Mouse (Mus musculus) lung, embryonic 15.5 days (tissue): ENCODE results near the gene 4930438A08Rik. TPM values are rescaled to one million over a fixed set of nuclear protein-coding genes. Genes with fewer than 3 reads are reported as not detected.
"Not testable (repeated sequence)": the region's sequence is repeated elsewhere in the genome, so short reads cannot be mapped to it uniquely, and the experiment has no call there.

Experiments used
- ATAC-seq: fragments of 200-750 bp; cut with Nextera tagmentation; 2 replicates; pipeline ENCODE4 v1.8.0; 2017; ENCODE audit warnings: moderate number of reproducible peaks, borderline replicate concordance; ENCODE audit not compliant: low FRiP score, low TSS enrichment; ENCODE audit errors: extremely low read depth
- H3K27ac ChIP-seq: fragments of 300-500 bp; sonication (generic); 2 replicates; pipeline ENCODE4 v1.5.1; 2015; ENCODE audit warnings: moderate library complexity, mild to moderate bottlenecking, inconsistent platforms
- H3K27me3 ChIP-seq: fragments of 300-500 bp; sonication (generic); 2 replicates; pipeline ENCODE4 v1.6.1; 2015; ENCODE audit warnings: inconsistent platforms
- H3K36me3 ChIP-seq: fragments of 300-500 bp; sonication (generic); 2 replicates; pipeline ENCODE4 v1.6.1; 2015; ENCODE audit warnings: inconsistent platforms
- H3K4me1 ChIP-seq: fragments of 300-500 bp; sonication (generic); 2 replicates; pipeline ENCODE4 v1.6.1; 2015; ENCODE audit warnings: inconsistent platforms
- H3K4me2 ChIP-seq: fragments of 300-500 bp; sonication (generic); 2 replicates; pipeline ENCODE4 v1.6.1; 2015; ENCODE audit warnings: inconsistent platforms, mild to moderate bottlenecking, moderate library complexity
- H3K4me3 ChIP-seq: fragments of 300-500 bp; sonication (generic); 2 replicates; pipeline ENCODE4 v1.5.1; 2015; ENCODE audit warnings: mild to moderate bottlenecking, inconsistent platforms
- H3K9ac ChIP-seq: fragments of 300-500 bp; sonication (generic); 2 replicates; pipeline ENCODE4 v1.6.1; 2015; ENCODE audit warnings: inconsistent platforms
- H3K9me3 ChIP-seq: fragments of 300-500 bp; sonication (generic); 2 replicates; pipeline ENCODE4 v1.6.1; 2016; ENCODE audit warnings: inconsistent platforms
- WGBS: fragments of 180-500 bp; shearing (Covaris S2); methylation state at CpG from one replicate; pipeline ENCODE4 v1.1.7; 2015; 5-methylcytosine and 5-hydroxymethylcytosine counted together
- polyA plus RNA-seq: library from polyadenylated mRNA; unstranded; fragments of >200 nt; fragmentation: Nextera tagmentation; extraction: Ambion mirVana; gene quantifications from 2 replicates; pipeline ENCODE4 v1.2.1, GENCODE M21; 2015

Gene 4930438A08Rik
- 0.06 TPM in 1 of 2 replicates, not detected in the other for polyA plus RNA-seq

- WGBS: 33% methylated on average over 2 of the region's 2 CpGs
- H3K4me1 ChIP-seq: no peaks in the 10 kb centered on the region
- no peak within 1 kb of the TSS for H3K9ac ChIP-seq
- H3K4me2 ChIP-seq: no peak within 1 kb of the TSS
- ATAC-seq: no peak
- no peaks in the 10 kb centered on the region for H3K27me3 ChIP-seq
- H3K4me3 ChIP-seq: no peak within 1 kb of the TSS
- no peak within 1 kb of the TSS for H3K27ac ChIP-seq
- H3K9me3 ChIP-seq: no peaks in the 10 kb centered on the region
- H3K36me3 ChIP-seq: no peaks in the 10 kb centered on the region
These were observed at the start of gene 4930438A08Rik for GRCm38 (mm10) chr11:58274572-58274971. Gene 4930438A08Rik (plus strand): TSS chr11:58274799.

- not testable (repeated sequence) for H3K27ac ChIP-seq, H3K9me3 ChIP-seq, ATAC-seq, H3K9ac ChIP-seq, H3K27me3 ChIP-seq, H3K36me3 ChIP-seq, H3K4me3 ChIP-seq, H3K4me2 ChIP-seq
- H3K4me1 ChIP-seq: peaks cover 10% of the 10 kb centered on the region; the same call in 1 of the 2 replicates
- WGBS: 58% methylated on average over 2 of the region's 2 CpGs
These were observed 49.7 kb upstream of the 4930438A08Rik start for GRCm38 (mm10) chr11:58224872-58225271.

- Histone ChIP-seq H3K27me3 (no peaks in the 10 kb centered on the region), H3K36me3 (no peaks in the 10 kb centered on the region), H3K9ac (no peak overlapping the region), H3K4me3 (no peak overlapping the region), H3K9me3 (no peaks in the 10 kb centered on the region), H3K27ac (no peak overlapping the region), H3K4me1 (peaks cover 10% of the 10 kb centered on the region; the same call in 1 of the 2 replicates), H3K4me2 (no peak overlapping the region)
- no peak for ATAC-seq
- WGBS: 2% methylated on average over 5 of the region's 5 CpGs
These were observed 48.9 kb upstream of the 4930438A08Rik start for GRCm38 (mm10) chr11:58225655-58226054.

- Histone ChIP-seq H3K36me3 (no peaks in the 10 kb centered on the region), H3K27me3 (no peaks in the 10 kb centered on the region), H3K27ac (no peak overlapping the region), H3K4me2 (no peak overlapping the region), H3K9me3 (no peaks in the 10 kb centered on the region), H3K4me1 (peaks cover 10% of the 10 kb centered on the region; the same call in 1 of the 2 replicates), H3K4me3 (no peak overlapping the region), H3K9ac (no peak overlapping the region)
- ATAC-seq: no peak
These were observed 48.2 kb upstream of the 4930438A08Rik start for GRCm38 (mm10) chr11:58226425-58226824.

GRCm38 (mm10) chr11:58228021-58228420, 46.6 kb upstream of the 4930438A08Rik start:
- H3K27me3 ChIP-seq, H3K9me3 ChIP-seq, H3K9ac ChIP-seq, H3K4me3 ChIP-seq, ATAC-seq, H3K27ac ChIP-seq, H3K36me3 ChIP-seq, H3K4me2 ChIP-seq: not testable (repeated sequence)
- peaks cover 10% of the 10 kb centered on the region; the same call in 1 of the 2 replicates for H3K4me1 ChIP-seq
- 71% methylated on average over 2 of the region's 2 CpGs for WGBS

- no peak overlapping the region for H3K9ac ChIP-seq
- H3K27ac ChIP-seq: no peak overlapping the region
- 56% methylated on average over 16 of the region's 16 CpGs for WGBS
- no peaks in the 10 kb centered on the region for H3K27me3 ChIP-seq
- peaks cover 3% of the 10 kb centered on the region; the same call in 1 of the 2 replicates for H3K4me1 ChIP-seq
- H3K36me3 ChIP-seq: no peaks in the 10 kb centered on the region
- no peaks in the 10 kb centered on the region for H3K9me3 ChIP-seq
- no peak overlapping the region for H3K4me2 ChIP-seq
- H3K4me3 ChIP-seq: no peak overlapping the region
- ATAC-seq: no peak
These were observed 44.1 kb upstream of the 4930438A08Rik start for GRCm38 (mm10) chr11:58230396-58230910.

- H3K9ac ChIP-seq: no peak overlapping the region
- 79% methylated on average over 8 of the region's 8 CpGs for WGBS
- no peaks in the 10 kb centered on the region for H3K4me1 ChIP-seq
- no peak overlapping the region for H3K27ac ChIP-seq
- H3K27me3 ChIP-seq: no peaks in the 10 kb centered on the region
- no peak for ATAC-seq
- H3K9me3 ChIP-seq: no peaks in the 10 kb centered on the region
- H3K36me3 ChIP-seq: no peaks in the 10 kb centered on the region
- no peak overlapping the region for H3K4me2 ChIP-seq
- no peak overlapping the region for H3K4me3 ChIP-seq
These were observed 43.4 kb upstream of the 4930438A08Rik start for GRCm38 (mm10) chr11:58231156-58231555.

- H3K36me3 ChIP-seq, H3K4me3 ChIP-seq, H3K27ac ChIP-seq, H3K4me1 ChIP-seq, H3K9ac ChIP-seq, ATAC-seq, H3K4me2 ChIP-seq, H3K27me3 ChIP-seq, H3K9me3 ChIP-seq: not testable (repeated sequence)
- 72% methylated on average over 3 of the region's 3 CpGs for WGBS
These were observed 40.0 kb upstream of the 4930438A08Rik start for GRCm38 (mm10) chr11:58234551-58234950.

- no peak for ATAC-seq
- Histone ChIP-seq H3K27ac (no peak overlapping the region), H3K27me3 (no peaks in the 10 kb centered on the region), H3K4me2 (no peak overlapping the region), H3K36me3 (no peaks in the 10 kb centered on the region), H3K4me3 (no peak overlapping the region), H3K4me1 (peaks cover 5% of the 10 kb centered on the region), H3K9ac (no peak overlapping the region), H3K9me3 (no peaks in the 10 kb centered on the region)
- 14% methylated on average over 6 of the region's 6 CpGs for WGBS
These were observed 39.4 kb upstream of the 4930438A08Rik start for GRCm38 (mm10) chr11:58235152-58235551.

GRCm38 (mm10) chr11:58238840-58239791, 35.5 kb upstream of the 4930438A08Rik start:
- whole genome bisulfite sequencing: 2% methylated on average over 37 of the region's 37 CpGs
- H3K4me3 ChIP-seq: peak overlapping the region; percentile 39
- peak overlapping the region; percentile 79 for H3K4me2 ChIP-seq
- no peaks in the 10 kb centered on the region for H3K36me3 ChIP-seq
- no peaks in the 10 kb centered on the region for H3K27me3 ChIP-seq
- H3K9me3 ChIP-seq: no peaks in the 10 kb centered on the region
- no peak overlapping the region for H3K9ac ChIP-seq
- peaks cover 5% of the 10 kb centered on the region for H3K4me1 ChIP-seq
- no peak overlapping the region for H3K27ac ChIP-seq
- peak; percentile 86 for ATAC-seq

GRCm38 (mm10) chr11:58247294-58247693, 27.3 kb upstream of the 4930438A08Rik start:
- H3K4me3 ChIP-seq: no peak overlapping the region
- H3K27ac ChIP-seq: no peak overlapping the region
- H3K9ac ChIP-seq: no peak overlapping the region
- H3K4me2 ChIP-seq: no peak overlapping the region
- 42% methylated on average over 4 of the region's 4 CpGs for WGBS
- no peaks in the 10 kb centered on the region for H3K4me1 ChIP-seq
- no peaks in the 10 kb centered on the region for H3K36me3 ChIP-seq
- no peak for ATAC-seq
- no peaks in the 10 kb centered on the region for H3K9me3 ChIP-seq
- no peaks in the 10 kb centered on the region for H3K27me3 ChIP-seq
